Mouse (Mus musculus) midbrain, embryonic 13.5 days (tissue): Measurements from ENCODE around the gene Zcrb1. TPM values are rescaled to one million over a fixed set of nuclear protein-coding genes. Genes with fewer than 3 reads are reported as not detected.
A peak's percentile ranks its signal among the peaks of the same experiment; 100 is the strongest.

Experiments
- ATAC-seq: fragments of 200-750 bp; cut with Nextera tagmentation; 2 replicates; pipeline ENCODE4 v1.8.0; 2017; ENCODE audit warnings: mild to moderate bottlenecking, moderate TSS enrichment, moderate library complexity
- H3K27ac ChIP-seq: fragments of 300-500 bp; sonication (generic); 2 replicates; pipeline ENCODE4 v1.5.1; 2015; ENCODE audit warnings: inconsistent platforms, mild to moderate bottlenecking, moderate library complexity
- H3K27me3 ChIP-seq: fragments of 300-500 bp; sonication (generic); 2 replicates; pipeline ENCODE4 v1.6.1; 2015; ENCODE audit warnings: mild to moderate bottlenecking, inconsistent platforms
- H3K36me3 ChIP-seq: fragments of 300-500 bp; sonication (generic); 2 replicates; pipeline ENCODE4 v1.6.1; 2015; ENCODE audit warnings: mild to moderate bottlenecking, inconsistent platforms
- H3K4me1 ChIP-seq: fragments of 300-500 bp; sonication (generic); replicated peaks from 2 replicates; pipeline ENCODE4 v1.6.1; 2015; ENCODE audit warnings: inconsistent platforms
- H3K4me2 ChIP-seq: fragments of 300-500 bp; sonication (generic); replicated peaks from 2 replicates; pipeline ENCODE4 v1.6.1; 2015; ENCODE audit warnings: moderate library complexity, mild to moderate bottlenecking, inconsistent platforms
- H3K4me3 ChIP-seq: fragments of 300-500 bp; sonication (generic); replicated peaks from 2 replicates; pipeline ENCODE4 v1.5.1; 2015; ENCODE audit warnings: mild to moderate bottlenecking, inconsistent platforms
- H3K9ac ChIP-seq: fragments of 300-500 bp; sonication (generic); replicated peaks from 2 replicates; pipeline ENCODE4 v1.6.1; 2015; ENCODE audit warnings: mild to moderate bottlenecking, inconsistent platforms
- H3K9me3 ChIP-seq: fragments of 300-500 bp; sonication (generic); 2 replicates; pipeline ENCODE4 v1.6.1; 2016; ENCODE audit warnings: mild to moderate bottlenecking, inconsistent platforms
- WGBS: fragments of 180-500 bp; shearing (Covaris S2); methylation state at CpG from one replicate; pipeline ENCODE4 v1.1.7; 2015; 5-methylcytosine and 5-hydroxymethylcytosine counted together
- polyA plus RNA-seq: library from polyadenylated mRNA; unstranded; fragments of >200 nt; fragmentation: Nextera tagmentation; extraction: Ambion mirVana; gene quantifications from 2 replicates; pipeline ENCODE4 v1.2.1, GENCODE M21; 2015

The Zcrb1 gene
- polyA plus RNA-seq, 1 experiment from 2014 or later: 184 TPM

DNA sequence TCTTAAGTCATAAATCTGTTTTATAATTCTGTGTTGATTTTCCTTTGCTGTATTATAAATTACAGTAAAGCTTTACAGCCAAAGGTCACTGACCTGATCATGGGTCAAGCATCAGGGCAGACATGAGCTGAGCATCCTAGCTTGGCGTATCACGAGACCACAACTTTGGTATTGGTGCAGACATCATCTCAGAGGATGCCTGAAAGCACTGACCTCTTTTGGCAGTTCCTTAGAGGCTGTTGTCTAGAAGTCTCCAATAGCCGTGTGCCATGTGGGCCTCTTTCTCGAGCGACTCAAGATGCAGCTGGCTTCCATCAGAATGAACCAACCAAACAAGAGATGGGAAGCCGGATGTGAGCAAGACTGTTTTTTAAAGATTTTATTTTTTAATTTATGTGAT, 32.6 kb downstream of the Zcrb1 start:
- ATAC-seq: no peak
- Histone ChIP-seq H3K4me2 (no peak overlapping the region), H3K4me3 (no peak overlapping the region), H3K9me3 (no peaks in the 10 kb centered on the region), H3K4me1 (no peaks in the 10 kb centered on the region), H3K27me3 (no peaks in the 10 kb centered on the region), H3K27ac (no peak overlapping the region), H3K9ac (no peak overlapping the region), H3K36me3 (no peaks in the 10 kb centered on the region)
- 93% methylated on average over 6 of the region's 6 CpGs for whole genome bisulfite sequencing

DNA sequence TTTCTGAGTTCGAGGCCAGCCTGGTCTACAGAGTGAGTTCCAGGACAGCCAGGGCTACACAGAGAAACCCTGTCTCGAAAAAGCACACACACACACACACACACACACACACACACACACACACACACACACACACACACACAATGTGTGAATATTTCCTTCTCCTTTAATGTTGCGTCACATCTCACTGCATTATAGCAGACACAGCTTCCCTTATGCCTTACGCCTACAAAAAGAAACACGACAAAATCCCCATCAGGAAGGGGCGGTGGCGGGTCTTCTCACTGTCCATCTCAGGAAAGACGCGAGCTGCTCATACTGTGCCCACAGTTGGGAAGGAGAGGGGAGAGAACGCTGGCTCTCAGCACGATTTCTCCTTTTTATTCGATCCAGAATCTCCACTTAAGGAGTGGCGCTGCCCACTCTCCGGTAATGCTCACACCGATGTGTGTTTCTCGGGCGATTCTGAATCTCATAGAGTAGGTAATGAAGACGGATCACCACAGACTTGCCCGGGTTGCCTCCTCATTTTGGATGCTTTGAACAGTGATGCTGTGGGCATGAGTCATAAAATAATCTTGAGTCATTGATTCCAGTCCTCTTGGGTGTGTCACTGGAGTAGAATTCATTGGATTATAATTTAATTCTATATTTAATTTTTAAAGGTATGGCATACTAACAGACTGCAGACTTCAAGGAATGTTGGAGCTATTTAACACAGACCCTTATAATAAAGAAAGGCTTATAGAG, 39.6 kb downstream of the Zcrb1 start:
- Histone ChIP-seq H3K27ac (no peak overlapping the region), H3K36me3 (no peaks in the 10 kb centered on the region), H3K4me1 (no peaks in the 10 kb centered on the region), H3K4me2 (no peak overlapping the region), H3K4me3 (no peak overlapping the region), H3K9me3 (peaks cover 3% of the 10 kb centered on the region; the same call in 1 of the 2 replicates), H3K27me3 (no peaks in the 10 kb centered on the region), H3K9ac (no peak overlapping the region)
- no peak for ATAC-seq
- 94% methylated on average over 18 of the region's 19 CpGs for WGBS

DNA sequence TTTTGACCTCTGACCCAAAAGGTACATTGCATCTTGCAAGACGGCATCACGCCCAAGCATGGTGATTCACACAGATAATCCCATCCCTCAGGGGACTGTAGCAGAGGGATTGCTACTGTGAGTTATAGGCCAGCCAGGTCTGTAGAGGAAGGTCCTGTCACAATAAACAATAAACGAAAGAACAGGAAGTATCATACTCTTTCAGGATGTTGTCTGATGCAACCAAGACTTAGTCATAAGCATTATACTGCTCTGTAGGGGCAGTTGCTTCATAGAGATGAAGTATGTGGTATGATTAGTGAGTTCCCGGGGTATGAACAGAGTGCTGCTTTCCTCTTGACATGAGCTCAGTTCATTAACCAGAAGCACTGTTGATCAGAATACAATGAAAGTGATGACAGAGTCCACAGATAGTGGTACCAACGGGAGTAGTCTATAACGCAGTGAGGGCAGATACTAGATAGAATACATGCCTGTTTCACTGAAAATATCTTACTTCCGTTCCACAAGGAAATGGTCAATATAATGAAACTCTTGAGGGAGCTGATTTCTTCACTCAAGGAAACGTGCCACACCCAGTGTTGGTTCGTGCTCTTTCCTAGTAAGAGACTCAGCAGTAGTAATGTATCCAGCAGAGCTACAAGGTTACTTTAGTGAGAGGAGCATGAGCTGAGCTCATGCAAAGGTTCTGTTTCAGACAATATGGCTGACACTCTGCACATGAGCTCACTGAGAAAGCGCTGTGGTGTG, 57.3 kb downstream of the Zcrb1 start:
- H3K27me3 ChIP-seq: no peaks in the 10 kb centered on the region
- ATAC-seq: no peak
- 88% methylated on average over 10 of the region's 10 CpGs for WGBS
- no peaks in the 10 kb centered on the region for H3K9me3 ChIP-seq
- H3K4me1 ChIP-seq: peaks cover 6% of the 10 kb centered on the region
- H3K4me2 ChIP-seq: no peak overlapping the region
- H3K9ac ChIP-seq: no peak overlapping the region
- no peak overlapping the region for H3K27ac ChIP-seq
- no peak overlapping the region for H3K4me3 ChIP-seq
- H3K36me3 ChIP-seq: no peaks in the 10 kb centered on the region

DNA sequence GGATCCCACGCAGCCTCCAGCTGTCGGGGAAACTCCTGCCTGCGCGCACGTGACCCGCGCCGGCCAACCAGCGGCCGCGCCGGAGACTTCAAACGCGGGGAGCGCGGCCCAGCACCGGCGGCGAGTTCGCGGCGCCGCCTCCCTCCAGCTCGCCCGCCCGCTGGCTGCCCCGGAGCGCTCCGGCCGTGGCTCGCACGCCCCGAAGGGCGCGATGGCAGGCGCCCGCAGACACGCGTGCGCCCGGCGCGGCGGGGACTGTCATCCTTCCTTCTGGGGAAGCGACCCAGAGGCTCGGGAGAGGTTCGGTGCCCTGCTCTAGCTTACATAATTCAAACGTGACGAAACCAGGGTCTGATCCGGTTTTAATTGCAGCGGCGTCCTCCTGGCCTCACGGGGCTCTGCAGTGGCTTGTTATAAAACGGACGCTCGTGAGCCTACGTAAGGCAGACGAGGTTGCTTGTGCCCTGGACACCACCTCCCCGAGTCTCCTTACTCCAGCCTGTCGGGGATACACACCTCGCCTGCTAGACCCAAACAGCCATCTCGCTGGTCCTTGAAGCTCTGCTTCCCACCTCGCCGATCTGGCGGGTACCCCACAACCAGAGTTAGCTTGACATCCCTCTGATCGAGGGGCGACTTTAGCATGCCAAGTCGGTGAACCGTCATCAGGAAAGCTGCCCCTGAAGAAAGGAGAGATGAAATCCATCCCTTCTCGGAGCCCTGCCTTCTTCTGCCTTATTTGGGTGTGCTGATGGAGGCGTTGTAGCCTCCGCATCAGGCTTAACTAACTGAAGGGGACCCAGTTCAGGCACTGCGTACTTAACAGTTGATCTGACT, 61.0 kb downstream of the Zcrb1 start, which contains the start of gene Yaf2:
Yaf2 (minus strand) TSS at position 11 of the 837 bp plus-strand sequence.
- H3K4me1 ChIP-seq: peaks cover 21% of the 10 kb centered on the region
- WGBS: under 1% methylated on average over 62 of the region's 73 CpGs
- ATAC-seq: peak; percentile 95
- peak within 1 kb of the TSS; percentile 95 for H3K9ac ChIP-seq
- H3K9me3 ChIP-seq: no peaks in the 10 kb centered on the region
- peaks cover 7% of the 10 kb centered on the region for H3K36me3 ChIP-seq
- H3K27ac ChIP-seq: peak within 1 kb of the TSS; percentile 96
- H3K4me2 ChIP-seq: peak within 1 kb of the TSS; percentile 73
- peak within 1 kb of the TSS; percentile 92 for H3K4me3 ChIP-seq
- no peaks in the 10 kb centered on the region for H3K27me3 ChIP-seq

DNA sequence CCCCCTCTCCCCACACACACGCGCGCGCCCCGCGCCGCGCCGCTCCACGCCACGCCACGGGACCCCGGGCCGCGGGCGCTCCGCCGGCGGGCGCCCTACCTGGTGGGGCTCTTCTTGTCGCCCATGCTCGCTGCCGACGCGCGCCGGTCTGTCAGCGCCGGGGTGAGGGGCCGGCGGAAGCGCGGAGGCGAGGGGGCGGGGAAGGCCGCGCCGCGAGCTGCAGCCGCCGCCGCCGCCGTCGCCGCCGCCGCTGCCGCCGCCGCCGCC, 61.5 kb downstream of the Zcrb1 start:
- WGBS: no CpG with 5 or more reads among the region's 52 CpGs
- ATAC-seq: no peak
- H3K27me3 ChIP-seq: no peaks in the 10 kb centered on the region
- no peaks in the 10 kb centered on the region for H3K9me3 ChIP-seq
- peak overlapping the region; percentile 96 for H3K27ac ChIP-seq
- peak overlapping the region; percentile 73 for H3K4me2 ChIP-seq
- H3K9ac ChIP-seq: peak overlapping the region; percentile 95
- H3K36me3 ChIP-seq: peaks cover 7% of the 10 kb centered on the region
- H3K4me1 ChIP-seq: peaks cover 21% of the 10 kb centered on the region
- peak overlapping the region; percentile 92 for H3K4me3 ChIP-seq

Other genes starting within 250 kb of the Zcrb1 start
- 8.7 and 9.3 TPM in 2 replicates for gene Gxylt1, start 123.2 kb downstream of the Zcrb1 start, polyA plus RNA-seq
- gene Yaf2, start 61.4 kb downstream of the Zcrb1 start, polyA plus RNA-seq: 91.3 and 97.4 TPM in 2 replicates
- 58.7 TPM in 2 replicates for gene Pphln1, start within 50 bp of the Zcrb1 start, polyA plus RNA-seq
- 6.4 and 8.0 TPM in 2 replicates for gene Prickle1, start 197.6 kb upstream of the Zcrb1 start, polyA plus RNA-seq